Mouse (Mus musculus): ENCODE results near the gene Il17c. TPM values are rescaled to one million over a fixed set of nuclear protein-coding genes. Genes with fewer than 3 reads are reported as not detected.
A peak's percentile ranks its signal among the peaks of the same experiment; 100 is the strongest.

Gene Il17c
- total RNA-seq, 1 experiment from 2014 or later = not detected

- ATAC-seq (replicated peaks in 1 of 2; ENCODE audit: insufficient read depth in 1 of 2, low FRiP score in 2 of 2, low TSS enrichment in 1 of 2, low read depth in 1 of 2, poor library complexity in 2 of 2, severe bottlenecking in 2 of 2) = no peak
Observed at GRCm38 (mm10) chr8:122469407-122469806, 47.6 kb downstream of the Il17c start.

GRCm38 (mm10) chr8:122469965-122470364, 48.1 kb downstream of the Il17c start:
- ATAC-seq (replicated peaks in 1 of 2; ENCODE audit: insufficient read depth in 1 of 2, low FRiP score in 2 of 2, low TSS enrichment in 1 of 2, low read depth in 1 of 2, poor library complexity in 2 of 2, severe bottlenecking in 2 of 2) = no peak

GRCm38 (mm10) chr8:122470691-122471090, 48.9 kb downstream of the Il17c start:
- peak in 1 of 2 experiments; percentile 11; a peak in 1 of 4 replicates for ATAC-seq (replicated peaks in 1 of 2; ENCODE audit: insufficient read depth in 1 of 2, low FRiP score in 2 of 2, low TSS enrichment in 1 of 2, low read depth in 1 of 2, poor library complexity in 2 of 2, severe bottlenecking in 2 of 2)

Other genes with a start within 250 kb of the Il17c start
- 21.8 and 70.4 TPM in 2 replicates for gene Zfpm1, start 139.9 kb upstream of the Il17c start, total RNA-seq (2017)
- not detected in 2 replicates for gene Trhr2, start 61.3 kb upstream of the Il17c start, total RNA-seq (2017)
- gene Zc3h18, start 45.4 kb upstream of the Il17c start, total RNA-seq (2017) = 71.2 and 73.6 TPM in 2 replicates
- 35.2 and 89.7 TPM in 2 replicates for gene Cyba, start 10.9 kb downstream of the Il17c start, total RNA-seq (2017)
- gene Mvd, start 21.4 kb downstream of the Il17c start, total RNA-seq (2017) = 4.8 and 6.7 TPM in 2 replicates
- not detected in 2 replicates for gene Snai3, start 38.7 kb downstream of the Il17c start, total RNA-seq (2017)
- 49.4 and 52.2 TPM in 2 replicates for gene Rnf166, start 54.0 kb downstream of the Il17c start, total RNA-seq (2017)
- gene Ctu2, start 54.1 kb downstream of the Il17c start, total RNA-seq (2017) = 10.0 and 10.2 TPM in 2 replicates
- gene Piezo1, start 129.3 kb downstream of the Il17c start, total RNA-seq (2017) = 12.9 and 23.6 TPM in 2 replicates
- gene Cdt1, start 146.0 kb downstream of the Il17c start, total RNA-seq (2017) = 30.8 and 33.1 TPM in 2 replicates
- gene Aprt, start 154.9 kb downstream of the Il17c start, total RNA-seq (2017) = 80.7 and 87.1 TPM in 2 replicates
- 13.9 and 15.1 TPM in 2 replicates for gene Galns, start 189.4 kb downstream of the Il17c start, total RNA-seq (2017)
- gene Trappc2l, start 189.6 kb downstream of the Il17c start, total RNA-seq (2017) = 9.6 and 19.3 TPM in 2 replicates
- gene Pabpn1l, start 200.7 kb downstream of the Il17c start, total RNA-seq (2017) = not detected in 2 replicates

Measured in hematopoietic stem cell, adult 5-6 weeks (primary cell).